Mouse (Mus musculus): Measurements from ENCODE around the gene Asb13.

Gene Asb13

DNA sequence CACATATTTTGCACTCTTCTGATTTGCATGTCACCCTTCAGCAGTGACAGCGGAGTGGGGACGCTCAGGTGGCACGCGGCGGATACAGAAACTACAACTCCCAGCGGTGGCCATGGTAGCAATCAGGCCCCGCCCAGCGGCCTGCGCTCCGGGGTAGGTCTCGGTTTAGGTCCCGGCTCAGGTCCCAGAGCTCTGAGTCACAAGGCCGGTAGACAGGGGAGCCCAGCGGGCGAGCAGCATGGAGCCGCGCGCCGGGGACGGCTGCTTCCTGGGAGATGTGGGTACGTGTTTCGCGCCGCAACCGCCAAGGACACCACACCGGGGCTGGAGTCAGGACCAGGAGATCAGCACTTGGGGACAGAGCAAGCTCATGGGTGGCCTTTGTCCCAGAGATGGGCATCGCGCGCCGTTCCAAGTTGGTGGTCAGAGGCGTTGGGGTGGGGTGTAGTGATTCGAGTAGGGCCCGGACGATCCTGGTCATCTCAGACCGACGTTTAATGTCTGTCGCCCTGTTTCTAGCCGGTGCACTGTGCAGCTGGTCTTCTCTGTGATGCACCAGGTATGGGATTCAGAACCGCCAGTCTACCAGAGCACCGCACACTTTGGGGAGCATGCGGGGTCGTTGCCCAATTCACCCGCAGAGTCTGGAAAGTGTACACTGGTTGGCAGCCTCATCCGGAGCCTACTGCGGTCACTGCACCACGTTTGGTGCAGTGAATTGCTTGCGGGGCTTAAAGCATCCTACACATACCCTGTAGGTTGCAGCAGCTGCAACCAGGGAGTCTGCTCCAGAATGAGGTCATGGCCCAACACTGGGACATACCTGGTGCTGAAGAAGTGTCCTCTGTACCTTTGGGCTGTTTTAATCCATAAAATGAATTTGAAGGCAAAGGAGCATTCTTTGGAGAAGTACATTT, at the start of gene Asb13:
Asb13 (plus strand) TSS at position 138 of the 917 bp plus-strand sequence.
- peak; percentile 89 for DNase-seq

DNA sequence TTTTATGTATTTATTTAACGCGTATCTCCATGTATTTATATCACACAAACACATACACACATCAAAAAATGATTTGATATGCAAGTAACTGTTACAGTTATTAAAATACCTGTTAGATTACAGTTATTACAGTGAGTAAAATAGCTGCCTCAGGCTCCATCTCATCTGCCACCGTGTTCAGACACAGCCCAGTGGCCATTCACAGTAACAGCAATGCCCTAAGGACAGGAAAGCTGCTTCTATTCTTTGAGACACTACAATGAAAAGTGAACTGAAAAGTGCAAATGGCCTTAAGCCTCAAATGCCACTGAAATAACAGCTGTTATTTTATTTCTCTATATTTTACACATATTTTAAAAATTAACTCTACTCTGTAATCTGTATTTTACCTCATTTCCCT, 43.0 kb upstream of the Asb13 start:
- no peak for DNase-seq

DNA sequence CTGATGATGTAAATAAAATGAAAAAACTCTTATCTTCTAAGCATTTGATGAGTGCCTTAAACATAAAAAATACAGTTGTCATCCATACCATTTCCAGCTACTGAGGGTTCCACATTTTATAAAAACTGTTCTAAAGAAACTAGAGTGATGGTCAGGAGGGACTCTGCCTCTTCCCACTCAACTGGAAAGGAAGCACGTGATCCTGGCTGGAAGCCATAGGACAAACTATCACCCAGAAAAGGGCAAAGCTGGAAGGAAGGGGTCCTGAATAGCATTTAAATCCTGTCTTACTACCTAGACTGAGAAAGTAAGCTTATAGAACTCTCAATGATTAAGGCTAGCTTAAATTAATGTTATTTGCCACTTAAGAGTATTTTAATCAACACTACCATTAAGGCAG, 39.5 kb upstream of the Asb13 start:
- DNase-seq, result no peak

DNA sequence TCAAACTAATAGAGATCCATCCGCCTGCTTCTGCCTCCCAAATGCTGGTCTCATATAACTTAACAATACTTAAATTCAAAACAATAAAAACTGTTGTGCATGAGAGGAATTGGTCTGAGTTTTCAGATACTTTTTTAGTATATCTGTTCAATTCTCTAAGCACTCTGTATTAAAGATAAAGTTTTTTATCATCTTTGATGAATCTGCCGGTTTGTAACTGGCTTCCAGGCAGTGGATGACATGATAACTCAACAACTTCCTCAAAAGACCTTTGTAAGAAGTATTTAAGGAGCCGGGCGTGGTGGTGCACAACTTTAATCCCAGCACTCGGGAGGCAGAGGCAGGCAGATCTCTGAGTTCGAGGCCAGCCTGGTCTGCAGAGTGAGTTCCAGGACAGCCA, 37.6 kb upstream of the Asb13 start:
- DNase-seq, result no peak

DNA sequence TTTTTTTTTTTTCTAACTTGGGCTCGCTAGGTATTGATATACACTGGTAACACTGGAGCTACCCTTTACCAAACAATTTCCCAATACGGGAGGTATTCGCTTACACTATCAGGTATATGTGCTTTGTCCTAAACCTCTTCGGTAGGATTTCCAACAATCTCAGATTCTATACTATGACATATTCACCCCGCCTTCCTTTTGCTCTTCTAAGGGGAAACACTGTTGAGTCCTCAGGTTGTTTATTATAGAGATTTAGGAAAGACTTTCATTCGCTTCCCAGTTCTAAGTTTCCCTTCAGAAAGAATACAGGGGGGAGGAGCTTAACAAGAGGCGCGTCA, 24.1 kb upstream of the Asb13 start:
- no peak for DNase-seq

DNA sequence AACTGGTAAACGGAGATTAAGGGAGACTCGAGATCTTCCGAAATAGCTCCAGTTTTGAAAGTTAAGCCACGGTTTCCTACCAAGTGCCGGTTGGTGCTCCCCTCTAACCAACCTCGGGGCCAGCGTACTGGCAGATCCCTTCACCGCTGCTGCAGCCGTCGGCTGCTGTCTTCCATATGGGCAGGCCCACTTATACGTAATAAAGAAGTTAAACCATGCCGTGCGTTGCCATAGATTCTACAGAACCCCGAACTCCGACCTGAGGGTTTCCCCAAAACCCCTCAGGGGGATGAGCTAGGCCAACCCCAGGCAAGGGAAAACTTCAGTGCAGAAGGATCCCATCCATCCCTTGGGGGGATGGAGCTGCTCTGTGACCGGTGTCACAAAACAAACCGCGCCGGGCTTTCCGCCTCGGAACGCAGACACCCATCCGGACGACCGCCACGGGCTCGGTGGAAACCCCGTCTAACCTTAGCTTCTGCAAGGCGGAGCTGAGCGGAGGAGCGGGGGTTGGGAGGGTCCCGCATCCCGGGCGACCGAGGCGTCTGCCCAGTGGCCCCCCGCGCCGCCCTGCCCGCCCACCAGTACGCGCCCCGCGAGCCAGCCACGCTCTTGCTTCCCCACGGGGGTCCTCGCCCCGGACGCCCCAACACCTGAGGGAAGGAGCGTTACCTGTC, 23.6 kb upstream of the Asb13 start:
- DNase-seq, result peak; percentile 58

DNA sequence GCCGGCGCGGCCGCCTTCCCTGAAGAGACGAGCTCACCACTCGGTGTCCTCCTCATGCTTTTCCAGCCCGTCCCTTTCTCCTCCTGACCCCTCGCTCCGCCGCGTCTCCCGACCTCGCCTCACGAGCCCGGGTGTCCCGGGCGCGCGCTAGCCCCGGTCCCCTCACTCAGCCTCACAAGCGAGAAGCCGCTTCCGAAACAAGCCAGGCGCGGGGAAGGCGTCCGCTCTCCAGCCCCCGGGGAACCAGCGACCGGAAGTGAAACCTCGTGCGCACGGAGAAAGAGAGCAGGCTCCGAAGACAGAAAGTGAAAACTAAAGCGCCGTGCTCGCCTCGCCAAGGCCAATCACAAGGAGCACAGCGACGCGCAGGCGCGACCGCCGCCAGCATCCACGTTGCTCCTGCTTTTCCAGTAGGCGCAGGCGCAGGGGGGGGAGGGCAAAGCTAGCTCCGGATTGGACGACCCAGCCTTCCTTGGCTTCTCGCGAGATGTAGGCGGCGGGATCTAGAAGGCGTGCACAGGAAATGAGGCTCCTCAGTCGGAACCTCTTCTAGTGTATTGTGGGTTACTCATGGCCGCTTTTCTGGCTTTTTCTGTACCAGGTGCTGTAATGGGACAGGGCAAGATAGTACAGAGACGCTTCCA, 22.9 kb upstream of the Asb13 start, which contains the start of gene Fam208b:
Fam208b (minus strand) TSS at position 314 of the 644 bp plus-strand sequence.
- peak; percentile 99 for DNase-seq

DNA sequence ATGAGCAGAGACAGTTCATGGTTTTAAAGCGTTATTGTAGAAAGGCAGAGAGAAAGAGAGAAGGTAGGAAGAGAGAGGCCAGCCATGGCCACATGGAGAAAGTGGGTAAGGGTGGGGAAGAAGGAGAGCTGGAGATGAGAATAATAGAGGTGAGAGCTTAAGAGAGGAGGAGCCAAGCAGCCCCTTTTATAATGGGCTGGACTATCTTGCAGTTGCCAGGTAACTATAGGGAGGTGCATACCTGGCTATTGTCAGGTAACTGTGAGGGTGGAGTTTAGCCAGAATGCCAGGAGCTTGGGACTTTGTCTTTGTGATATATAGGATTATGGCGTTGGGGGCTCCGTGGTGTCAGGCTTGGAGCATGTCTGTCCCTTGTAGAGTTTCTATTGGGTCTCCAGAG, 6.7 kb upstream of the Asb13 start:
- no peak for DNase-seq

DNA sequence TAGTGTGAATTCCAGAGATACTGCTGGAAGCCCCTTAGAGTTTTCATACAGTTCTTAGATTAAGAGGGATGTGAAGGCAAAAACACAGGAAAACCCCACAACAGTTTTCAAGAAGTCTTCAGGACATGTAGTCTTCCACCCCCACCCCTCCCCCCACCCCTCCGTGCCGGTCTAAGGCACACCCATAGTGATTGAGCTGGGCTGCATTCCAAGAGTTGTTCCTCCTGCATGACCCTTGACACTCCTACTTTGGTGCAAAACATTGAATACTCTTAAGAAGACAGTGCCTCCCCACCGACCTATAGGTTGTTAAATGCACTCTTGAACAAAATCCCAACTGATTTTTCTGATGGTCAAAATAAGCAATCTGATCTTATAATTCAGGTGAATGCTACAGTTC, 5.7 kb upstream of the Asb13 start:
- no peak for DNase-seq

DNA sequence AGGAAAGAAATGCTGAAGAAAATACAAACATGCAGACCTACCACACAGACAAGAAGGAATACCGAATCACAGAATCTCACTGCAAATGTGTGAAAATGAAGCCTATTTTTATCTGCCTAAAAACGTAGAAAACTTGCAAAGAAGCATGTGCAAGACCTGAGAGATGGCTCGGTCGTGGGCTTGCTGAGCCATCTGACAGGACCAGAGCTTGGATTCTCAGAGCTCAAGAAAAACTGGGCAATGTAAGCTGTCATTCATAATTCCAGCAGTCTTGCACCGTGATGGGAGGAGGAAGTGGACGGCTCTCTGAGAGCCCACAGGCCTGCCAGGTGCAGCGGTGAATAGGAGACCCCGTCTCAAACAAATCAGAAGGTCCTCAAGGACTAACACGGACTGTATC, 1.3 kb upstream of the Asb13 start:
- no peak for DNase-seq

DNA sequence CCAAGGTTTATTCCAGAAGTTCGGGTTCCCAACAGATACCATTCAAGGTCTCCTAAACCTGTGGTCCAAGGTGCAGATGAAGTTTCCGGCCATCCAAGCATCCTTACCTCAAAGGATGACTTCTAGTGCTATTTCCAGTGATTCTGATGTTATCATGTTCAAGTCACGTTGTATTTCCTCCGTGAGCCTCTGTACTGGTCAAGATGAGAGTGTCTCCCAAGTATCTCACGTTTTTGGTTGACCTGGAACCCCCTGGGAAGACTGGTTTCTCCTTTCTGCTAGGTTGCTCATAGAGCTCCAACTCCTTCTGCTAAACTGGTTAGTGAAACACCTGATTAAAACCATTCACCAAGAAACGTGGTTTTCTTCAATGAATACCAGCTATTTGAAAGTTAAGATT, 701 bp upstream of the Asb13 start:
- no peak for DNase-seq

DNA sequence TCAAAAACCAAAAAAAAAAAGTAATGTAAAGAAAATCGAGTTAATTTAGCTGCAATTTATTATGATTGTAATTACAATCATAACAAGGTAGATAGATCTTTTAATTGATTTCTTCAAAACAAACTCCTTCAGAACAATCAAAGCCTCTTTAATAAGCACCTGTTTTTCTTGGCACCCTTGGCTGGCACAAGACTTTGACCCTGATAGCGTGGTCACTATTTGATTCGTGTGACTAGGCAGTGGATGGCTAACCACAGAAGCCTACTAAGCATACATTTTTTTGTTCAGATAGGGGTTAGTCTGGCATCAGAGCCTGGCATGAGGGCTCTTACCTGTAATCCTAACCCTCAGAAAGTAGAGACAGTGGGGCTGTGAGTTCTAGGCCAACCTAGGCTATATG, 1.2 kb downstream of the Asb13 start:
- DNase-seq, result no peak

DNA sequence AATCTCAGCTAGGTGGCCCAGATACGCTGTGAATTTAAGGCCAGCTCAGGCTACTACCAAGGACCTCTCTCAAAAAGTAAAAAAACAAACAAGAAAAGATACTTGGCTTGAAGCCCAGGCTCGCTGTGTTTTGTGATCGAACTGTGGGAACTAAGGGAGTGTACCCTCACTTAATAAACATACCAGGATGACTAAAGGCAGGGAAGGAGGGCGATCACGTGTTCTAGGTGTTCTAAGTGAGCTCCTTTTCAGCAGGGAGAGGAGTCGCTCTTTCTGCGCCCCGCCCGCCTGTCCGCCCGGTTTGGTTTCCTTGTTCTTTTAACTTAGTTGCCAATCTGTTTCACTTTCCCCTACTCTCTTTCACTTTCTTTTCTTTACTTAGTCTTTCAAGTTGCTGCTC, 3.0 kb downstream of the Asb13 start:
- DNase-seq, result no peak

DNA sequence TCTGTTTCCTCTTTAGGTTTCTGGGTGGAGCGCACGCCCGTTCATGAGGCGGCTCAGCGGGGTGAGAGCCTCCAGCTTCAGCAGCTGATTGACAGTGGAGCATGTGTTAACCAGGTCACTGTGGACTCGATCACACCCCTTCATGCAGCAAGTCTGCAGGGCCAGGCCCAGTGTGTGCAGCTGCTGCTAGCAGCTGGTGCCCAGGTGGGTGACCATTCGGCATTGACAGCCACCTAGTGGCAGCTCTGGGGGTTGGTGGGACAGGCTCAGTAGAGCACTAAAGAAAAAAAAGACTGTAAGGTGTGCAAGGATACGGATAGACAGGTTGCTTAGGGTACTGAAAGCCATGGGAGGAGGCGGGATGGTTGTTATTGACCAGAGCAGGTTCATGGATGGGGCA, 8.2 kb downstream of the Asb13 start:
- DNase-seq, result peak; percentile 48

DNA sequence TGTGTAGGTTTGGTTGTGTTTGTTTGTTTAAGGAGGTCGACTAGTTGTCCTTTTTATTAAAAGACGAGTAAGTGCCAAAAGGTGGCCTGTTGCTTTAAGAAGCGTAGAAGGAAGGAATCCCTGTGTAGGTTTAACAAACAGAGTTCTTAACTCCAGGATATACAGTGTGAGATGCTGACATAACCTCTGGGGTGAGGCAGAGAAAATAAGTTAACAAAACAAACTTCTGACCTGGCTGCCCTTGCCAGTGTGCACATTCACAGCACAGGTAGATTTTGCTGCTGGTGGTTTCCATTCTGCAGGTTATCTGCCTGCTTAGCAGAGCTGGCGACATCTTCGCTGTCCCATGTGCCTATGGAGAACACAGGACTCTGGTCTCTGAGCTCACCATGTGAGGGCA, 8.7 kb downstream of the Asb13 start:
- no peak for DNase-seq

DNA sequence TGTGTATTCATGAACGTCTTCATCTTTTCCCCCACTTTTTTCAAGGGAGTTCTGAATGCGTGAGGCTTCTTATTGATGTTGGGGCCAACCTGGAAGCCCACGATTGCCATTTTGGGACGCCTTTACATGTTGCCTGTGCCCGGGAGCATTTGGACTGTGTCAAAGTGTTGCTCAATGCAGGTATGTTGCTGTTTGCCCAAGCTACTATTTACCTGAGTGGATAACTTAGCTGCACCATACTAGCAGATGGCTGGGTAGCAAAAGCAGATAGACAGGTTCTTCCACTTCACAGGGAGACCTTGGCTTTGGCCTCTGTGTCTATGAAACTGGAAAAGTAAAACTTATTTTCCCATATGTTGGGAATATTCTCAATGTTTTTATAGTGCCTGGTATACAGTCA, 11.0 kb downstream of the Asb13 start:
- DNase-seq, result no peak

DNA sequence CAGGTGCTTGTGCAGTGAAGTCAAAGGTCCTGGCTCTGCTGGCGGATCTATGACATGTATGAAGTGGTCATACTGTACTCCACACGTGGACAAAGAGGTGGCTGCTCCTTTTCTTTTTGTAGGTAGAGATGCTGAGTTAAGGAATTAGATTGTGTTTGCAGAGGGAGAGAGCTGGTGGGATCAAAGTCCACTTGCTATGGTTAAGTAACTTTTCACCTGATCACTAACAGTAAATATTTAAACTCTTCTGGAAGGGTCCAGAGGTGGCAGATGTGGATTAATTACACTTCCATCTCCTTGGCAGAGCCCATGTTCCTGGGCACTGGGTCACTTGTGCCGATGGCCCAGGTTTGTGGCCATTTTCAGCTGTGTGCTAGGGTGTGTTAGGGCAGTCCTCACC, 12.1 kb downstream of the Asb13 start:
- no peak for DNase-seq

DNA sequence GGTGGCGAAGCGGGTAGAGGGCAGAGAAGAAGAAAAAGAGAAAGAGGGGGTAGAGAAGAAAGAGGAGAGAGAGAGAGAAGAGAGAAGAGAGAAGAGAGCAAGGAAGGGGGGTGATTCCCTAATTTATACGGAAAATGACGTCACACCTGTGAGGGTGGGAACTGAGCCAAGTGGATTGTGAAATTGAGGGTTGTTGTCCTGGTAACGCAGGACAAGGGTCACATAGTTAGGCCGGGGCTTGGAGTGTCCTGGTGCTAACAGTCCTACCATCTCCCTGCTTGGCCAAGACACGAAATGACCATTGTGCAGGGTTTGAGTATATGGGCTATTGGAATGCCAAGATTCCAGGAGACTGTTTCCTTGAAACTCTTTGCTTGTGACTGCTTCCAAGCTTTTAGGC, 12.7 kb downstream of the Asb13 start:
- DNase-seq, result no peak

DNA sequence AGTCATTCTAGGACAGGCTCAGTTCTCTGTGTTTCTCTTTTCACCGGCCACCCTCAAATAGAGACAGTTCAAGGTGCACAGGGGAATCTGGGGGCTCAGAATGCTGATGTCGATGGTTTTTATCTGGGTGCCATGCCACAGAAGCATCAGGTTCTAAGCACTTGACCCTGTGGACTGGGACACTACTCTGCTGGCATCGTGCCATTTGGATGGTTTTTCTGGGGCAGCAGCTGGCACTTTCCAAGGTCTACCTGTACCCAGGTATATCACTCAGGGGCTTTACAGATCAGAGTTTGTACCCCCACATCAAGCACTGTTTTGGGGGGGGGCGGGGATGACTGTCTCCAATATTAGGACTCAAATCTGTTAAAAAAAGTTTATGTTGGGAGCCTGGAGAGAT, 16.7 kb downstream of the Asb13 start:
- DNase-seq, result no peak

DNA sequence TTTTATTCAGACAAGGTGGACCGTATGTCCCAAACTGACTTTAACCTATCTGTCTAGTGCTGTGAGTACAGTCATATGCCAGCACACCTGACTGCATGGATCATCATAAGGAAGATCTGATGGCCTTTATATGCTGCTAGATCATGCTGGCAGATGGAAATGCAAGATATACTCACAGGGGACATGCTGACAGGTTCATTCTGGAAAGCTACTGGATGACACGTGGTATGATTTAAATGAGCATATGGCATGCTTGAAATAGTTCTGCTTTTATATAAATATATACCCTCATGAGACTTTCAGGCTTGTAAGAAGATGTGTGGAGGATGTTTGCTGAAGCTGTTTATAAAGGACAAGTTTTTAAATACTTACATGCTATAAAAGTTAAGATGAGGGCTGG, 20.6 kb downstream of the Asb13 start:
- DNase-seq, result no peak

DNA sequence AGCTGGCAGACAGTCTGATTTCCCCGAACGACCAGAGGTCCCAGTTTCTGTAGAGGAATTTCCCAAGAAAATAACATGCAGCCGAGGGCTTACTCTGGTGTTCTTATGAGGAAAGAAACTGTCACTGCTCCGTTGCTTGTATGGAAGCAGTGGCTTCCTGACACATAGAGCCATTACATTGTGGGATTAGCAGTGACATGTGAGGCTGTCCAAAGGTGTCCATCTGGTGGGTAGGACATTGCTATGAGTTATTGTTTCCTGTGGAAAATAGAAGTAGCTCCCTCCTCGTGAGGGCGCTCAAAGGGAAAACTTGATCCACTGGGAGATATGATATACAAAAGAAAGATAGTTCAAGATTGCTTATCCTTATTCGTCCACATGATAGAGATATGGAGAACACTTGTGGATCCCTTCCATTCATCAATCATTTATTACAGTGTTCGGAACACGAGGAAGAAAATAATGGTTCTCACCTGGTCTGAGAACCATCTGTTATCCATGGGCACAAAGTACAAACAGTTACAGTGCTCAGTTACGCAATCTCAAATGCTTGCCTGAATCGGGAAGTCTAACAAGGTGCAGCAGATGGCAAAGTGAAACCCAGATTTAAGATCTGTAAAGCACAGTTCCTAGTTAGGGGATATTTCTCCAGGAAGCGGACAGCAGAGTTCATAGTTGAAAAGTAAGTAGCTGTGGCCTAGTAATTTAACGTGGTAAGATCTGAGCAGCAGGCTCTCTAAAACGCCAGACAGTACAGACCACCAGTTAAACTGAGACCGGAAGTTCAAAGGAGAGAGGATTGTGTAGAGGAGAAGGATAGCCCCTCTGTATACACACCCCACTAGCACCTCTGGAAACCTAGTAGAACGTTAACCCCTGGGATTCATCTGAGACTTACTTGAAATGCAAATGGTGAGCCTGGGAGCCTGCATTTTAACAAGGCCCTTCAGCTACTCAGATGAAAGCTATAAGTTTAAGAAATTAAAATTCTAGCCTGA, 25.6 kb downstream of the Asb13 start:
- DNase-seq, result no peak

DNA sequence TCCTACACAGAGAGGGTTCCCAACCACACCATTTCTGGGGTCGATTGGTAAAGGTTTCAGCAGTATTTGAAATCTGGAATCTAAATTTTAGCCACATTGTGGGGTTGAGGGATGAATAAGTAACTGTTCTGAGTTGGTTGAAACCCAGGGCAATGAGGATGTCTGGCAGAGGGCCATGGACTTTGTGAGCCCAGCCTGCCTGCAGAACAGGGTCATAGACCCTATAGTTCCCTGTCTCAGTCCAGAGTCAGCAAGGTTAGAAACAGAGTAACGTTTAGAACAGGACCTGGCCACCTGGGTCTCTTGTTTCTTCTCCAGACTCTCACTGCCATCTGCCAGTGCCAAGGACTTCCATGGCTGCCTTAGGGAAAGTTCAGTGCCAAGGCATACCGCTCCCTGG, 30.4 kb downstream of the Asb13 start:
- DNase-seq, result no peak

DNA sequence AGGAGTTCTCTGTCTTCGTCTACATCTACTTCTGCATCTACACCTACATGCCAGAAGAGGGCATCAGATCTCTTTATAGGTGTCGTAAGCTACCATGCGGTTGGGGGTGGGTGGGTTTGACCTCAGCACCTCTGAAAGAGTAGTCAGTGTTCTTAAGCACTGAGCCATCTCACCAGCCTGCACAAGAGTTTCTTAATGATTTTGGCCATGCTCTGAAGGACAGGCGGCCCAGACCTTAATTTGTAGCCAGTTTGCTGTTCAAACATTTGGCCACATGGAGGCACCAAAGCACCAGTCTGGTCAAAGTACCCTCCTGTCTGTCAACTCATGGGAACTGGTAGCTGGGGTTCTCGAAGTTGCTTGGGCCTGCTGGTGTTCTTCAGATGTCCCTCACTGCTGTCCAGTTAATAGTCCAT, 31.5 kb downstream of the Asb13 start:
- DNase-seq, result peak; percentile 84
